Mouse (Mus musculus) cortical plate, adult 2 months (tissue): ENCODE data around the gene Fxyd2.

ENCODE experiments used
- CTCF ChIP-seq: fragments of 200-500 bp; IDR thresholded peaks from 2 replicates; pipeline ENCODE4 v1.5.1; 2011; ENCODE audit warnings: mild to moderate bottlenecking, control low read depth, low read length; ENCODE audit not compliant: insufficient read depth; ENCODE audit errors: extremely low read depth
- POLR2A ChIP-seq: fragments of 200-500 bp; IDR thresholded peaks from 2 replicates; pipeline ENCODE4 v1.6.1; 2011; ENCODE audit warnings: mild to moderate bottlenecking, low read length, control low read depth; ENCODE audit not compliant: insufficient read depth; ENCODE audit errors: extremely low read depth

DNA sequence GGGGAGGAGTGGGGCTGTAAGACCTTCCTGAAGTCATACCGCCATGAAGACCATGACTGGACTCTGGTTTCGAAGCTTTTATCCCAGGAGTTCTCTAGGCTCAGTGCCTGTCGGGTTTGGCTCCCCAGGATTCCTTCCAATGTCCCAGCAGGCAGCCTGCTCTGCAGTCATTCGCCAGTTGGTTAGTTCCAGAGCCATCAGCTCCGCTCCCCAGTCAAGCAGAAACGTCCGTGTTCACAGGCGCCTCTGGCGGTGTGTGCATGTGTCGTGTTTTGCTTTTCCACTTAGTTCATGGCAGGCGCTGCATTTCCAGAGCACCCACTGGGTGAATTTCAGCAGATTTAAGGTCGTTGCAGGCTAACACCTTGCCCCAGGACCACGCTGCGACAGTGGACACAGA, 58.9 kb downstream of the Fxyd2 start:
- TF ChIP-seq CTCF = no peak
- no peak for TF ChIP-seq POLR2A
